Mouse (Mus musculus) heart, postnatal 4 days (tissue): ENCODE measurements around the gene Foxp3. TPM values are rescaled to one million over a fixed set of nuclear protein-coding genes. Genes with fewer than 3 reads are reported as not detected.

Source experiments
- DNase-seq: peaks from one replicate; pipeline ENCODE4 v3.0.0; 2021
- total RNA-seq, 2 experiments: library from RNA; stranded (reverse); gene quantifications; 2 replicates each; pipeline ENCODE4 v1.2.3; 2021

The Foxp3 gene
- total RNA-seq, 2 experiments from 2014 or later = not detected

GRCm38 (mm10) chrX:7617889-7618551 lies 44.6 kb downstream of the Foxp3 start:
- DNase-seq = no peak

- DNase-seq = no peak
These were observed 59.1 kb downstream of the Foxp3 start for GRCm38 (mm10) chrX:7632560-7632959.

- DNase-seq = no peak
These were observed 61.7 kb downstream of the Foxp3 start for GRCm38 (mm10) chrX:7635101-7635500.

- peak; percentile 73 for DNase-seq
These were observed 65.1 kb downstream of the Foxp3 start, which contains the start of gene Syp for GRCm38 (mm10) chrX:7638401-7639091. Syp (plus strand) TSS chrX:7638471.

GRCm38 (mm10) chrX:7639536-7640325 lies 66.3 kb downstream of the Foxp3 start:
- DNase-seq = no peak

GRCm38 (mm10) chrX:7640785-7641184 lies 67.3 kb downstream of the Foxp3 start:
- no peak for DNase-seq

Other genes with a start within 250 kb of the Foxp3 start
- gene Usp27x, start 197.8 kb upstream of the Foxp3 start, total RNA-seq = 1 to 10 TPM; 1.5 TPM
- gene Ppp1r3f, start 639 bp downstream of the Foxp3 start, total RNA-seq = 1 to 10 TPM; 2.7 to 2.8 TPM
- gene Ccdc22, start 31.9 kb downstream of the Foxp3 start, total RNA-seq = 10 to 100 TPM; 12.1 to 12.7 TPM
- gene Cacna1f, start 33.4 kb downstream of the Foxp3 start, total RNA-seq = not detected
- under 1 TPM; 0.45 to 0.79 TPM for gene Syp, start 64.8 kb downstream of the Foxp3 start, total RNA-seq
- 10 to 100 TPM; 11.9 to 12.0 TPM for gene Prickle3, start 83.6 kb downstream of the Foxp3 start, total RNA-seq
- 100 to 1,000 TPM; 101 to 115 TPM for gene Plp2, start 97.7 kb downstream of the Foxp3 start, total RNA-seq
- 1 to 10 TPM; 2.3 to 2.7 TPM for gene Magix, start 107.6 kb downstream of the Foxp3 start, total RNA-seq
- 10 to 100 TPM; 26.1 to 26.4 TPM for gene Gpkow, start 123.5 kb downstream of the Foxp3 start, total RNA-seq
- gene Wdr45, start 140.7 kb downstream of the Foxp3 start, total RNA-seq = 10 to 100 TPM; 23.6 to 23.9 TPM
- gene Gm45208, start 148.6 kb downstream of the Foxp3 start, total RNA-seq = not detected
- 10 to 100 TPM; 10.3 to 11.0 TPM for gene Praf2, start 154.8 kb downstream of the Foxp3 start, total RNA-seq
- 1 to 10 TPM; 1.2 to 3.0 TPM for gene Ccdc120, start 177.3 kb downstream of the Foxp3 start, total RNA-seq
- gene Tfe3, start 188.9 kb downstream of the Foxp3 start, total RNA-seq = 10 to 100 TPM; 16.2 to 16.5 TPM
- gene Gripap1, start 216.1 kb downstream of the Foxp3 start, total RNA-seq = 10 to 100 TPM; 23.7 to 28.4 TPM
- gene Kcnd1, start 248.6 kb downstream of the Foxp3 start, total RNA-seq = under 1 TPM; 0.48 to 0.59 TPM